Mouse (Mus musculus) lung, postnatal 10 days (tissue): ENCODE measurements around the gene Tmem38b.

Experiments used
- DNase-seq: peaks from one replicate; pipeline ENCODE4 v3.0.0; 2021

The Tmem38b gene

GRCm38 (mm10) chr4:53830579-53830978, 4.7 kb downstream of the Tmem38b start:
- no peak for DNase-seq

GRCm38 (mm10) chr4:53832321-53832720, 6.5 kb downstream of the Tmem38b start:
- DNase-seq = peak; percentile 59

- DNase-seq = no peak
Observed at GRCm38 (mm10) chr4:53836978-53837377, 11.1 kb downstream of the Tmem38b start.

- peak; percentile 54 for DNase-seq
Observed at GRCm38 (mm10) chr4:53840158-53840870, 14.5 kb downstream of the Tmem38b start.

DNA sequence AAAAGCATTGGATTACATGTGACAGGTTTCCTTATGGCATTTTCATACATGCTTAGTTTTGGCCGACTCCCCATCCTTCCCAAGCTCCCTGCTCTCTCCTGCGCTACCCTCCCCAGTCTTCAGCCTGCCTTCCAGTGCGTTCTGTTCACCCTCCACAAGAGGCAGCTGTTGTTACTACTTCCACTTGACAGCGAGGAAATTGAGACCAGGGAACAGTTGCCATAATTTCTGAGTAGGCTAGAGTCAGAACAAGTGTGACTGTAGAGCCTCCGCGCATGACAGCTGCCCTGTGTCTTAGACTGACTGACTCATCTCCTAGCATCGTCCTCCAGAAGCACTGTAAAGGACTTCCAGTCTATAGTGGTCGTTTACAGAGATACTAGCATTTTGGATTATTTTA, 17.7 kb downstream of the Tmem38b start:
- peak; percentile 8 for DNase-seq

DNA sequence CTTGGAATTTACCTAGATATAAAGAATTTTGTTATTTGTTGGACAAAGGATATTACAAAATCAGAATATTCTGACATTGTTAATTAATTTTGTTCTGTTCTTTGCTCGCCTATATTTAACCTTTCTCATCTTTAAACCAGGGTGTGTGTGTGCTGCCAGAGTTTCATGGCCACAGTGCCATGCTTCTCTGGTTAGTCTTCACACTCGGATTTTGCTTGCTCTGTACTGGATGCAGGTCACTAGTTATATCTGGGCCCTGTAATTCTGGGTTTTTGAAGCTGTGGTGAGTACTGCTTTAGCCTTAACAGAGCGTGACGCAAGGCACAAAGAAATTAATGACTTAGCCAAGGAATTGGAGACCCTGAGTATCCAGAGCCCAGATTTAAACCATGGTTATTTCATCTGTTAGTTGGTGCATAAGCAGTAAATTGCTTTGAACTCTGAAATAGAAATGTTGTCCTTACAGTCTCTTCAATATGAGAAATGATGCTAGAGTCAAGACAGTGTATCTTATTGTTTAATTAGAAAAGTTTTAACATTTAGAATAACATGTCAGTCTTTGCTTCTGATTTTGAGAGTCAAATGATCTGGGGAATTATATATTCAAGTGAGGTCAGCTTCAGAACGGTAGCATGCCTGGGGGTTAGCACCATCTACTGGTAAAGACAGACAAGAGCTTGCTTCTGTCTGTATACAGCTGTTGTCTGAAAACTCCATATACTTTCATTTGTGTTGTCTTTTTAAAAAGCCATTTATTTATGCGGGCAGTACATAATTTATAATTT, 19.2 kb downstream of the Tmem38b start:
- DNase-seq = peak; percentile 53

DNA sequence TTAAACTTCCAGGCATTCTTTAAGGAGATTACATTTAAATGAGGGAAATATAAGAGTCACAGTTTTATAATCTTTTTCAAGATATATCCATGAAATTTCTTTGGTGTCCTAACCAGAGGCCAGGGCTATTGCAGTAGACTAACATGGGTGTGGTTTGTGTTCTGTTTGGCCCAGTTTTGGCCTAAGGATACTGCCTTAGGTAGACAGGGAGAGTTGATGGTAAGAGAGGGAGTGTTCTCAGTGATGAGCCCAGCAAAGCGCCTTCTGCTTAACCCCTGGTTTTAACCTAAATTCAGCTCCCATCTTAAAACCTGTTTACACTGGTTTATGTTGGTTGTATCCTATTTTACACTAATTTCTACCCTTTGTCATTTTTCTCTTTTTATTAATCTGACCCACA, 19.8 kb downstream of the Tmem38b start:
- DNase-seq = no peak

DNA sequence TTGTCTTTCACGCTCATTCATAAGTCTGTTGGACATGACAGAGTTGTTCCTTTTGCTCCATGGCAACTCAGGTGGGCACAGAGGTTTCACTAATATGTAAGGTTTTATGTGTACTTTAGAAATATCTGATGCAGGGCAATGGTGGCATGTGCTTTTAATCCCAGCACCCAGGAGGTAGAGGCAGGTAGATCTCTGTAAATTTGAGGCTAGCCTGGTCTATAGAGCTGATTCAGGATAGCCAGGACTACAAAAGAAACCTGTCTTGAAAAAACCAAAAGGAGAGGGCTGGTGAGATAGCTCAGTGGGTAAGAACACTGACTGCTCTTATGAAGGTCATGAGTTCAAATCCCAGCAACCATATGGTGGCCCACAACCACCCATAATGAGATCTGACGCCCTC, 20.5 kb downstream of the Tmem38b start:
- no peak for DNase-seq

DNA sequence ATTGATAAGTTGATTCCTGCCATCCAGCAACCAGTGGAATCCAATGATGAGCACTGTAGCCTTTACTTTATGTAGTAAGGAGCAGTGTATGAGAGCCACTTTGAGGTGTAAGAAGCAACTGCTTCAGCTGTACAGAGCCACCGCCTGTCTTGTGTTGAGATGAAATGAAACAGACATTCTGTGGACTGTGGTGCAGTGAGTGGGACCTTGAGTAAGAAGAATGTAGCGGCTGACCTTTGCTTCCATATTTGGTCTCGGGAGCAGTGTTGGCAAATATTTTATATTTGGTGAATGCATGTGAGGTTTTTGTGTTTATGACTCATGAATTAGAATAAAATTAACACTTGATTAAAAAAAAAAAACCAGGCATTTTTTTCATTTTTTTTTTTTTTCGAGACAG, 21.7 kb downstream of the Tmem38b start:
- no peak for DNase-seq

GRCm38 (mm10) chr4:53848308-53848707, 22.5 kb downstream of the Tmem38b start:
- DNase-seq = no peak

DNA sequence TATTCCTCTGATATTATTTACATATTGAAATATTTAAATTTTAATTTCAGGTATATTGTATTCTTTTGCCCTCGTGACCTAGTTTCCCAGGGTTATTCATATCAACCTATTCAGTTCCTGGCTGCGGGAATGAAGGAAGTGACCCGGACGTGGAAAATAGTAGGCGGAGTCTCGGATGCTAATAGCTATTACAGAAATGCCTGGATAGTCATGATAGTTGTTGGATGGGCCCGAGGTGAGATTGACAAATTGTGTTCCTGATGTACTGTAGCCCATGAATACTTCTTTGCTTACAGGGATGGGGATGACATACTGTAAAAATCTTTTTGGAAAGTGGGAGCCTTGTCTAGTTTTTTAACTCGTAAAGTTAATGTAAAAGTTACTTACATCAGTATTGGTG, 23.0 kb downstream of the Tmem38b start:
- DNase-seq = no peak

DNA sequence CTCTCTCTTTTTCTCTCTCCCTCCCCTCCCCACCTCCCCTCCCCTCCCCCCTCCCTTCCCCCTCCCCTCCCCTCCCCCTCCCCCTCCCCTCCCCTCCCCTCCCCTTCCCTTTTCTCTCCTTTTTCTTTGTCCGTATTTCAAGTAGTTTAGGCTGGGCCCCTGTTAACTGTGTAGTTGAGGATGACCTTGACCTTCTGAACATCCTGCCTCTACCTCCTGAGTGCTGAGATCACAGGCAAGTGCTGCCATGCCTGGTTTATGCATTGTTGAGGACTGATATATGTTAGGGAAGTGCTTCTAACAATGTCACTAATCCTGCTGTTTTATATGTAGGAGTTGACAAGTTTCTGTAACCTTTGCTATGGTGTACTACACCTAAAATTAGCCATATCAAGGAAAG, 24.0 kb downstream of the Tmem38b start:
- DNase-seq = no peak

DNA sequence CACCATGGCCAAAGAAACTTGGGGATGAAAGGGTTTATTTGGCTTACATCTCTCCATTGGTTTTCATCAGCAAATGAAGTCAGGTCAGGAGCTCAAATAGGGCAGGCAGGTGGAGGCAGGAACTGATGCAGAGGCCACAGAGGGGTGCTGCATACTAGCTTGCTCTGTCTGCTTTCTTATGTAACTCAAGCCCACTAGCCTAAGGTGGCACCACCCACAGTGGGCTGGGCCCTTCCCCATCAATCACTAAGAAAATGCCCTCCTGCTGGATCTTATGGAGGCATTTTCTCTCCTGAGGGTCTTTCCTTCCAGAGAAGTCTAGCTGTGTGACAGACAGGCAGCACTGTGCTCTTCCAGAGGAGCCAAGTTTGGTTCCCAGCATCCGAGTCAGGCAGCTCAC, 27.5 kb downstream of the Tmem38b start:
- DNase-seq = no peak

GRCm38 (mm10) chr4:53859944-53860343, 34.1 kb downstream of the Tmem38b start:
- no peak for DNase-seq

DNA sequence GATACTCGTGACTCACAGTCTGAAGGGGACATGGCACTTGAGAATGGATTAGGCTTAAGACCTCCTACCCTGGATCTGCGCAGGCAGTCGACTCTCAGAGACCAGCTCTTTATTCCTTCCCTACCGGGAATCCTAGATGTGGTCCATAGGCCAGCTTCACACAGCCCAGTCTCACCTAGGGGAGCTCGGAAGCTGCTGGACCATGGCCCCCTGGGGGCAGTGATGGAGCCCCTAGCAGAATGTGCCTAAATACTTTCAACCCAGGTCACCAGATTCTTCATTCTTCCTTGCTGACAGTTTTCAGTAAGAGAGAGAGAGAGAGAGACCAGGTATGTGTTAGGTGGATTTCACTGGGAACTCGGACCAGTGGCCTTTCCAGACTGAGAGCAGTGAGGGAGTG, 36.3 kb downstream of the Tmem38b start:
- DNase-seq = no peak

- DNase-seq = no peak
Observed at GRCm38 (mm10) chr4:53864098-53864820, 38.4 kb downstream of the Tmem38b start.

DNA sequence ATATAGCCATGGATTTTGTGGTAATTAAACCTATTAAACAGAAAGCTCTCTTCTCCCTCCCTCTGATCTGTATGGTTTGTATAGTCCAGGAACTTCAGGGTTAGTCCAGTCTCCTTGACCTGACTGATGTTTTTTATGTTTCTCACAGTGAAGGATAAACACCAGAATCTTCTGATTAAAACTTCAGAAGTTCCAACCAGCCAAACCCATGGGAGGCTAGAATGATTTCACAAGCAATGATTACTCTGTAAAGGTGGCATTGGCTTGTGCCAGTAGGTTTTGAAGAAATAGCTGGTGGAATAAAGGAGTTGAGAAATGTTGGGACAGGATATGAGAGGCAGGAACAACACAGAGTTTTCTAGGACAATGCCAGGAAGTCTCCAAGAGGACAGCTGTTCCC, 40.6 kb downstream of the Tmem38b start:
- DNase-seq = no peak

- DNase-seq = no peak
Observed at GRCm38 (mm10) chr4:53878542-53879417, 52.9 kb downstream of the Tmem38b start.

DNA sequence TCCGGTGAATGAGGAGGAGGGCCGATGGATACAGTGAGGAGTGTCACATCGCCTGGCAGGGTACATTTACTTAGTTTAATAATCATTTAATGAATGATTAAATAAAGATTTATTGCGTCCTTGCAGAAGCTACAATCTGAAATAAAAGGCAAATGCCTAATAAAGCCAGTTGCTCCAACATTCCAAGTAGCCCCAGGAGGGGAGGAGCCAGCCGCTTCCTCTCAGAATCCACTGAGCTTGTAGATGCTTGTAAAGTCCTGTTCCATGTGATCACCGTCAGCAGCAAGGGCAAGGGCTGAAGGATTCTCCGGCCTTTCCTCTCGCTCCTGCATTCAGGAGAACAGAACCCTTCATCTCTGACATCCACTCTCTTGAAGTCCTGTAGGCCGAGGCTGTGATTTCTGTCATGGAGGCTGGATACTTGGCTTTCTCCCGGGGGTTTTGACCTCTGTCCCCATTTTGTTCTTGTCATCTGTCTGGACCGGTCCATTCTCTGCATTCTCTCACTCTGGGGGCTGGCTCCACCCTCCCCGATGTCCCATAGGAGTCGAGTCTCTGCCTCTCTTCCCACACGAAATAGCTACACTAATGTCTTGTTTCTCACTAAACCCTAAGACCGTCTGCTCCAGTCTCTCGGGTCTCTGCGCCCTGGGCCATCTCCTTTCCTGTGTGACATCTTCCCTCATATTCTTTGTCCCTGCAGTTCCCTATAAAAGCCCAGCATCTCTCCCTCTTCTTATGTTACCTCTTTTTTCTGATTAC, 57.3 kb downstream of the Tmem38b start:
- DNase-seq = no peak

DNA sequence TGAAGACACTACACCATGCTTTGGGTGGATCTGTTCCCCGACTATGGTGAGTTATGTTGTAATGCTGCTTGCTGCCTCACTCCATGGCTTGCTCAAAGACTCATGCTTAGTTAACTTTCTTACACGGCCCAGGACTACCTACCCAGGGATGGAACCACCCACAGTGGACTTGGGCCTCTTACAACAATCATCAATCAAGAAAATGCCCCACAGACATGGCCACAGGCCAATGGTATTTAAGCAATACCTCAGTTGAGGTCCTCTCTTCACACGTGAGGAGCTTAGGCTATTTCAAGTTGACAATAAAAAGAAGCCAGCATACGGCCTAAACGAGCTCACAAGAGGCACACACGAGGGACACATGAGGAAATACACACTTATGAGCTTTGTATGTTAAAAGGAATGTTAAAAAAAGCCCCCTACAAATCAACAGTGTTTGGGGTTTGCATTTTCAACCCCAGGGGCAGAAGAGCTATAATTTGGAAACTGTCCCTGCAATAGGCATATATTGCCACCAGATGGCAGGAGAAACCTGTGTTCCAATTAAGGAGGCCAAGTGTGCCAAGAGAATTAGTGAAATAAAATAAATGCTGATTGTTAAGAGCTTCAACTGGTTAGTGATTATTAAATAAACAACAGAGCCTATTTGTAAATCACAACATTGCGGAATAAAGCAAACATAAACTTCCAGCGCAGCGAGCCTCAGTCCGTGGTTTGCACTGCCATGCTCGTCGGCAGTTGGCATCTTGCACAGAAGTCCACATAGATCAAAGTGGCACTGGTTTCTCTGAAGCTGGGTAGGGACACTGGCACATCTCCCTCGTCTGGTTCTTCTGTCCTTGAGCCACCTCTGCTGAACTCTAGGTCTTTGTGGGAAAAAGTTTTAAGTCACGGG, 58.8 kb downstream of the Tmem38b start:
- peak; percentile 51 for DNase-seq
